Mouse (Mus musculus): ENCODE results near the gene Erich3. TPM values are rescaled to one million over a fixed set of nuclear protein-coding genes. Genes with fewer than 3 reads are reported as not detected.

Gene Erich3
- total and polyA plus RNA-seq, 3 experiments: 0.42 to 2.3 (median 1.9) TPM

- Histone ChIP-seq H3K36me3 (replicated peaks in 1 of 2; ENCODE audit: control insufficient read depth in 1 of 2, insufficient read depth in 1 of 2, low read length in 1 of 2) (no peaks in the 10 kb centered on the region), H3K4me1 (ENCODE audit: control insufficient read depth in 1 of 2, insufficient read depth in 2 of 2) (peaks cover 0 to 31% of the 10 kb centered on the region in 2 experiments; a peak in 2 of 4 replicates), H3K27ac (ENCODE audit: insufficient read depth, low read depth) (no peak overlapping the region), H3K9ac (ENCODE audit: insufficient read depth, low read depth) (no peak overlapping the region), H3K79me2 (replicated peaks; ENCODE audit: control insufficient read depth, extremely low read depth, insufficient read depth, poor library complexity, severe bottlenecking) (no peaks in the 10 kb centered on the region), H3K27me3 (replicated peaks) (no peaks in the 10 kb centered on the region), H3K4me2 (ENCODE audit: insufficient read depth, low read depth, poor library complexity, severe bottlenecking) (no peak overlapping the region), H3K4me3 (replicated peaks in 1 of 3; ENCODE audit: low read depth in 2 of 3, low read length in 2 of 3, poor library complexity in 1 of 3) (no peak overlapping the region), H3K9me3 (replicated peaks; ENCODE audit: low read length) (peaks cover 5% of the 10 kb centered on the region)
- in situ Hi-C loops (cut with MboI; ENCODE audit: low pct_ligation_motif_present, low pct_unique_long_range_greater_than_20kb, low sequenced_read_pairs): no loop called here
- dilution Hi-C loops (cut with MboI; ENCODE audit: extremely low pct_ligation_motif_present, extremely low pct_unique_long_range_greater_than_20kb, low sequenced_read_pairs): no loop called here
- TF ChIP-seq SMC3 (IDR thresholded peaks at IDR 0.05; ENCODE audit: low read depth, low read length): no peak
- DNase-seq (ENCODE audit: extremely low read depth): no peak
These were observed 97.4 kb downstream of the Erich3 start for GRCm38 (mm10) chr3:154761108-154761507.

- dilution Hi-C loops (cut with MboI; ENCODE audit: extremely low pct_ligation_motif_present, extremely low pct_unique_long_range_greater_than_20kb, low sequenced_read_pairs): no loop called here
- Histone ChIP-seq H3K4me1 (ENCODE audit: control insufficient read depth in 1 of 2, insufficient read depth in 2 of 2) (peaks cover 0 to 31% of the 10 kb centered on the region in 2 experiments; a peak in 2 of 4 replicates), H3K27me3 (replicated peaks) (no peaks in the 10 kb centered on the region), H3K4me3 (replicated peaks in 1 of 3; ENCODE audit: low read depth in 2 of 3, low read length in 2 of 3, poor library complexity in 1 of 3) (peak overlapping the region in 1 of 3 experiments; percentile 38), H3K27ac (ENCODE audit: insufficient read depth, low read depth) (no peak overlapping the region), H3K9me3 (replicated peaks; ENCODE audit: low read length) (peaks cover 5% of the 10 kb centered on the region), H3K9ac (ENCODE audit: insufficient read depth, low read depth) (no peak overlapping the region), H3K79me2 (replicated peaks; ENCODE audit: control insufficient read depth, extremely low read depth, insufficient read depth, poor library complexity, severe bottlenecking) (no peaks in the 10 kb centered on the region), H3K36me3 (replicated peaks in 1 of 2; ENCODE audit: control insufficient read depth in 1 of 2, insufficient read depth in 1 of 2, low read length in 1 of 2) (no peaks in the 10 kb centered on the region), H3K4me2 (ENCODE audit: insufficient read depth, low read depth, poor library complexity, severe bottlenecking) (peak overlapping the region; percentile 18; the same call in 1 of the 2 replicates)
- no peak for TF ChIP-seq HCFC1 (IDR thresholded peaks at IDR 0.05; ENCODE audit: low read depth, low read length)
- TF ChIP-seq ZKSCAN1 (IDR thresholded peaks at IDR 0.05; ENCODE audit: borderline replicate concordance, low read depth, low read length): no peak
- TF ChIP-seq KAT2A (IDR thresholded peaks at IDR 0.05; ENCODE audit: insufficient replicate concordance, low read length): 0 out of 2 replicates have a peak, but pooled peaks have one; percentile 37
- TF ChIP-seq RAD21 (IDR thresholded peaks at IDR 0.05; ENCODE audit: low read depth, low read length): no peak; the same call in 1 of the 2 replicates
- TF ChIP-seq POLR2A (IDR thresholded peaks at IDR 0.05; ENCODE audit: low read depth, low read length): 0 out of 2 replicates have a peak, but pooled peaks have one; percentile 34
- TF ChIP-seq RCOR1 (conservative IDR thresholded peaks at IDR 0.05; ENCODE audit: low read depth, low read length): no peak
- 0 out of 2 replicates have a peak, but pooled peaks have one; percentile 11 for TF ChIP-seq NELFE (IDR thresholded peaks at IDR 0.05; ENCODE audit: low read depth, low read length)
- TF ChIP-seq UBTF (IDR thresholded peaks at IDR 0.05; ENCODE audit: low read depth, low read length): no peak
- TF ChIP-seq EP300 (IDR thresholded peaks at IDR 0.05; ENCODE audit: low read length): peak; percentile 14; the same call in 1 of the 2 replicates
- TF ChIP-seq SMC3 (IDR thresholded peaks at IDR 0.05; ENCODE audit: low read depth, low read length): no peak
- TF ChIP-seq SIN3A (IDR thresholded peaks at IDR 0.05; ENCODE audit: low read length): no peak
- TF ChIP-seq GABPA (IDR thresholded peaks at IDR 0.05; ENCODE audit: insufficient replicate concordance, low read depth, low read length): no peak
- no peak for TF ChIP-seq MAX (IDR thresholded peaks at IDR 0.05; ENCODE audit: low read length)
- TF ChIP-seq MYC (IDR thresholded peaks at IDR 0.05; ENCODE audit: low read depth, low read length): no peak
- peak; percentile 70 for TF ChIP-seq BHLHE40 (IDR thresholded peaks at IDR 0.05; ENCODE audit: low read depth, low read length)
- no peak for TF ChIP-seq ZMIZ1 (IDR thresholded peaks at IDR 0.05; ENCODE audit: low read depth, low read length)
- no peak for TF ChIP-seq MXI1 (IDR thresholded peaks at IDR 0.05; ENCODE audit: low read depth, low read length)
- TF ChIP-seq USF2 (conservative IDR thresholded peaks at IDR 0.05; ENCODE audit: low read depth, low read length): no peak
- no peak for TF ChIP-seq USF1 (IDR thresholded peaks at IDR 0.05; ENCODE audit: low read depth, low read length)
- no peak for TF ChIP-seq E2F4 (IDR thresholded peaks at IDR 0.05; ENCODE audit: insufficient replicate concordance, low read depth, low read length)
- no peak for TF ChIP-seq TCF12 (IDR thresholded peaks at IDR 0.05; ENCODE audit: low read depth, low read length)
- in situ Hi-C loops (cut with MboI; ENCODE audit: low pct_ligation_motif_present, low pct_unique_long_range_greater_than_20kb, low sequenced_read_pairs): no loop called here
- DNase-seq (ENCODE audit: extremely low read depth): peak; percentile 91
These were observed 99.7 kb downstream of the Erich3 start for GRCm38 (mm10) chr3:154763374-154763773.

All from CH12.LX (cell line).